Mouse (Mus musculus): ENCODE measurements at regions not wholly inside any gene's neighbourhood (a gene's known extent, or its start where the extent isn't known, plus 50 kb on each side); places are given as distances from the start of the nearest gene placed in this dataset.

- TF ChIP-seq MAFK (IDR thresholded peaks at IDR 0.05; ENCODE audit: insufficient read depth, low read depth, low read length) (no peak), CHD2 (IDR thresholded peaks at IDR 0.05; ENCODE audit: low read depth, low read length) (no peak)
Observed at GRCm38 (mm10) chr8:128009393-128010010, 348.9 kb upstream of the Nrp1 start.

Measured in ES-E14 (cell line).